Mouse (Mus musculus): ENCODE data around the gene Mylk.

DNA sequence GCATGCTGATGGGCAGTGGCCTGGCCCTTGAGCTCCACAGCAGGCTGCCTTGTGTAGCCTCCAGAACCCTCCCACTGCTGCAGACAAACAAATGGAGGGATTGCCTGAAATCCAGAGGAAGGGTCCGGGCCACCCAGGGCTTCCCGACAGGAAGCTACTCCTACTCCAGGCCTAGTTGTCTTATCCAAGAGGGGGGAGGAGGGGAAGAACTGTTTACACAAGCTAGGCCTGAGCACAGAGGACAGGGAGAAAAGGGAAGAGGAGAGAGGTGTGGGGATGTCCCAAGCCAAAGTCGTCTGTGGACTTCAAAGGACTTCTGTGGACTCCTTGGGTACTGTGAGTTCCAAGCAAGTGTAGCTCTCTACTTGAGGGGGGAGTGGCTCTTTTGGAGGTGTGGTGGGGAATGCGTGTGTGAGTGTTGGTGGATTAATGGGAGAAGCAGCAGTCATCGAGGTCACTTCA is 221.6 kb downstream of the Mylk start:
- no peak for TF ChIP-seq POLR2A (IDR thresholded peaks at IDR 0.05; ENCODE audit: borderline replicate concordance, insufficient read depth, low read length)
- TF ChIP-seq CTCF (IDR thresholded peaks at IDR 0.05; ENCODE audit: borderline replicate concordance, insufficient read depth, low read depth, low read length), result no peak

Data from cerebellum, adult 2 months (tissue).